Mouse (Mus musculus) gastrocnemius, adult 2 months (tissue): ENCODE measurements around the gene Rgs16. TPM values are rescaled to one million over a fixed set of nuclear protein-coding genes. Genes with fewer than 3 reads are reported as not detected.
"Not testable (repeated sequence)": the region's sequence is repeated elsewhere in the genome, so short reads cannot be mapped to it uniquely, and the experiment has no call there.

Source experiments
- DNase-seq: peaks from one replicate; pipeline ENCODE4 v3.0.0; 2022
- H3K27ac ChIP-seq: fragments of 200-600 bp; 2 replicates; pipeline ENCODE4 v1.8.1; 2022; ENCODE audit warnings: mild to moderate bottlenecking
- H3K4me3 ChIP-seq: fragments of 200-600 bp; 2 replicates; pipeline ENCODE4 v1.8.1; 2022; ENCODE audit warnings: mild to moderate bottlenecking, moderate library complexity
- CTCF ChIP-seq: fragments of 200-600 bp; IDR thresholded peaks from 2 replicates; pipeline ENCODE4 v1.8.1; 2022; ENCODE audit warnings: antibody characterized with exemption, mild to moderate bottlenecking, moderate library complexity
- intact Hi-C: fragments of 180-260 bp; cut with DNase I; formaldehyde crosslinking; loops from one replicate; pipeline ENCODE4 v1.15.1; 2025
- total RNA-seq, 2 experiments: library from RNA; stranded (reverse); gene quantifications; 2 replicates each; pipeline ENCODE4 v1.2.3; 2021

Rgs16 gene
- total RNA-seq, 2 experiments from 2014 or later: 0.59 to 1.8 TPM

DNA sequence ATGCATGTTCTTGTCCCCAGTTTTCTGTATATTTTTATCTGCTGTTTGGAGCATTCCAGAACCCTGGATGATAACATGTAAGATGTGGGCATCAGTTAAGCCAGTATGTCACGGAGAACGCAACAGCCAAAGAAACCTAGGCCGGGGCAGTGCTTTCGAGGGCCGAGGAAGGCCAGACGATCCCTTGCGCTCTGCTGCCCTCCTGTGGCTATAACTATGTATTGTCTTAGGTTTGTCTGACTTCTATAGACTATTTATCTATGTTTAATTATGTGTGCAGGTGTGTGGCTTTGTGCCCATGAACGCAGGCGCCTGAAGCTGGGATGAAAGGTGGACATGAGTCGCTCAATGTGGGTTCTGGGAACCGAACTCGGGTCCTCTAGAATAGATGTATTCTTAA lies 6.6 kb downstream of the Rgs16 start:
- intact Hi-C loops: loop anchor here (1.0 to 5.0 kb wide), 2 partner anchors 187 to 436 kb away; no protein-coding TSS in a partner anchor
- peak; percentile 74 for DNase-seq
- peak; percentile 93 for TF ChIP-seq CTCF
- no peak overlapping the region for H3K4me3 ChIP-seq
- no peak overlapping the region for H3K27ac ChIP-seq

DNA sequence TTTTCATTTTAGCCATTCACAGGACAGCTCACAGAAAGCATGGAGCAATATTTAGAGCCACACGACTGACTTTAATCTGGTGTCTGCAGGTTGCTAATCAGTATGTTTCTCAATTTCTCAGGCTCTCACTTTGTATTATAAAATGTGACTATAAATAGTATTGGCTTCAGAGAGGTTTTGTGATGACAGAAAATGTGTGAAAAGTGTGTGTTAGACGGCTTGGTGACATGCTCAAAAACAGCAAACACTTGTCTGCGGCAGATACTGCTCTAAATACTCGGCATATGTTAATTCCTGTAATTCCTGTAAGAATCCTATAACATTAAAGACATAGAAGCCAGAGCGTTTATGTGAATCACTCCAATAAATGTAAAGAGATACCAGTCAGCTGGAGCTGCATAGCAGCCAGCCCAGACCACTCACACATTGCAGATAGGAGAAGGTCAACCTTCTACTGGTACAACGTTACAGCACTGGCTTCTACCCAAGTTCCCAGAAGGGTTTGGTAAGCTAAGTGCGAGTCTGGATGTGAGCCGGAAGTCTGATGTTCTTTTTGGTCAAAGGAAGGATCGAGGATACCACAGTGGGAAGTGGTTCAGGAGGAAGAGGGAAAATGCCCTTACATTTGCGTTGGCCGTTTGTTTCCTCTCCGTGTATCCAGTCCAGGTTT lies 7.8 kb downstream of the Rgs16 start:
- Histone ChIP-seq H3K4me3 (peak overlapping the region; percentile 69; the same call in 1 of the 2 replicates), H3K27ac (no peak overlapping the region)
- DNase-seq: no peak
- no peak for TF ChIP-seq CTCF
- intact Hi-C loops: loop anchor here (5.0 kb wide), 1 partner anchor 434 kb away; no protein-coding TSS in a partner anchor

DNA sequence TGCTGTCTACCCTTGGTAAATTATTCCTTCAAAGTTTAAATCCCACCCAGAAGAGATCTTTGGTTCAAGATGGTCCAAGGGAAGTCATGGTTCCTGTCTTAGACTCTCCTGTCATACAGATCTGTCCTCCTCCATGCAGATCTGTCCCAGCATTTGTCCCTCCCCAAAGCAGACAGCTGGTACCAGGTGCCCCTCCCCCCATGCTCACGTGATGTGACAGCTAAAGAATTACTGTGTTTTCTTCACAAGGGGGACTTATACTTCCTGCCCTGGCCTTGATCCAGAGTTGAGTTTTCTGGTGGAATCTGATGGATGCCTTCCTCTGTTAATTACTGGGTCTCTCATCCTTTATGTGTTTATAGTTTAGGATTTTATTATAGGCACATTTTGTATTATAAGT lies 8.4 kb downstream of the Rgs16 start:
- no peak for TF ChIP-seq CTCF
- DNase-seq: peak; percentile 45
- Histone ChIP-seq H3K27ac (0 out of 2 replicates have a peak overlapping the region, but pooled peaks have one; percentile 77), H3K4me3 (peak overlapping the region; percentile 69)
- intact Hi-C loops: loop anchor here (5.0 kb wide), 1 partner anchor 434 kb away; no protein-coding TSS in a partner anchor

DNA sequence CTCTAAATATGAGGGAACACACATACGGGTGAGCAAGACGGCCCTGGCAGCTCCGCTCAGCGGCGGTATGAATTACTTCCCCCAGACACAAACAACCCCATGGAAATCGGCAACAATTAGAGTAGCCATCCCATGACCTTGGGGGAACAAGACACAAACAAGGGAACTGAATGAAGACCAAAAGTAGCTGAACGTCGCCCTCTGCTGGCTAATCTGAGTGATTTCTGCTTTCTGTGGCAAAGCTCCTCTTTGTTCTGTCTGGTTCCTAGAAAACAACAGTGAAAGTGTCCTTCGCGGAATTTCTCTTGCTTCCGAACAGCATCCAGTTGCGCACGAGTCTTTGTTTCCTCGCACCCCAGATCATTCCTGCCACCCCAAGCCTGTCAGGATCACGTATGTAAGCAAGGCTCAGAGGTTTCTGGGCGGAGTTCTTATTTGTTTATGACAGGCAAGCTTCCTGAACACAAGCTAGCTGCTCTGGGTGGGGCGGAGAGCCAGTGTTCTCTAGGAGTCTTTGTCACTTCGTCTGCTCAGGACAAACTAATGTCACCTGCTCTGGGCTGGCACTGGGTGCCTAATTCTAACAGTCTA lies 9.2 kb downstream of the Rgs16 start, which contains the start of gene Rnasel:
Gene Rnasel, plus strand, starts transcription at position 216 of the 591 bp plus-strand sequence.
- Histone ChIP-seq H3K4me3 (peak within 1 kb of the TSS; percentile 69), H3K27ac (peak within 1 kb of the TSS; percentile 77)
- DNase-seq: peak; percentile 64
- intact Hi-C loops: loop anchor here (5.0 kb wide), 1 partner anchor 433 kb away; no protein-coding TSS in a partner anchor
- TF ChIP-seq CTCF: peak; percentile 82

DNA sequence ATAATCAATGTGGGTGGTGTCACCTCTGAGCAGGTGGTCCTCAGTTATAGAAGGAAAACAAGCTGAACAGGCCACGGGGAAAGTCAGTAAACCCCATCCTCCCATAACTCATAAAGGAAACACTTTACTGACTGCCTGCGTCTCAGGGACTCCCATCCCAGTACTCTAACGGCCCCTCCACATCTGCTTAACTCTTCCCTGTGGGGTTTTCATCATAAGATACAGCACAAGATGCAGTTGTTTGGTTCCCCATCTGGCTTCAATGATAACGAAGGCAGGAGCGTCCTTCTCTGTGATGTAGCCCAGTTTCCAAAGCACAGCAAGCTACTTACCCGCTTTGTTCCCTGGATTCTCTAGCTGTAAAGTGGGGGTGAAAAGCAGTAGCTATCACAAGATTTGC lies 9.9 kb downstream of the Rgs16 start:
- TF ChIP-seq CTCF: no peak
- peak overlapping the region; percentile 77 for H3K27ac ChIP-seq
- intact Hi-C loops: no loop called here
- DNase-seq: no peak
- peak overlapping the region; percentile 69; the same call in 1 of the 2 replicates for H3K4me3 ChIP-seq

DNA sequence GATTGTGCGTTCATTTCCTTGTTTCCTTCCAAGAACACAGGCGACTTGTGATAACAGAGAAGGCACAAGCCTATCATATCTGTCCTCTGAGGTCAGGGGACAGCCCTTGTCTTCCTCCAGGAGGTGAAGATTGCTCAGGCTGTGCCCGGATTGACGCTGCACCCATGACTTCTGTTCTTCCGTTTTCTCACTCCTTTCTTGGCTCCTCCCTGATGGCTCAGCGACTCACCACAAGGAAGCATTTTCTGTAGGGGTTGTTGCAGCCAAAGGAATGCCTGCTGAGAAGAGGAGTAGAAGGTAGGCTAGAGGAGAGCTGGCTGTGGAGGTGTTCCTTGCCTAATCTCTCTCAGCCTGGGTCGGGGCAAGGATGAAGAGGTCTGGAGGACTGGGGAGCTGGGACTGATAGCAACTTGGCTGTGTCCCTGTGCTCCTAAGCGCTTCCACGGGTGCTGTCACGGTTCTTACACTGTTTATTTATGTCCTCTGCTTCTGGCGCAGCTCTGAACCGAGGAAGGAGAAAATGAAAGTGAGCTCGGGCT lies 11.7 kb downstream of the Rgs16 start:
- H3K27ac ChIP-seq: peak overlapping the region; percentile 80
- intact Hi-C loops: no loop called here
- DNase-seq: peak; percentile 29
- no peak for TF ChIP-seq CTCF
- H3K4me3 ChIP-seq: peak overlapping the region; percentile 72

DNA sequence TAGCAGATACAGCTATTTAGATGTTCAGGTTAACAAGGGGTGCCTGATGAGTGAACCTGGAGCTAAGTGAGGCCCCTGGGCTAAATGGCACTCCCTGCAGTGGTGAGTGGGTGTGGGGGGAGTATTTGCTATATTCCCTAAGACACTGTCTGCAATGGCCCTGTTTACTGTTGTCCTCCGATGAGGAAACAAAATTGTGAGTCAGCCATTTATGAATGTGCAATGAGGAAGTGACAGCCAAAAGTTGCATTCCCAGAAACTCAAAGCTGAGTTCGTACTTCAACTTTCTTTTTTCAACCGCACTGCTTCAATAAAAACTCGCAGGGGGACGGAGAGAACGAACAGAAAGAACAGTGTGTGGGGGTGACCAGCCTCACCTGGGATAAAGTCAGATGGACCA lies 12.4 kb downstream of the Rgs16 start:
- no peak for TF ChIP-seq CTCF
- intact Hi-C loops: no loop called here
- DNase-seq: no peak
- Histone ChIP-seq H3K4me3 (peak overlapping the region; percentile 72), H3K27ac (peak overlapping the region; percentile 80)

DNA sequence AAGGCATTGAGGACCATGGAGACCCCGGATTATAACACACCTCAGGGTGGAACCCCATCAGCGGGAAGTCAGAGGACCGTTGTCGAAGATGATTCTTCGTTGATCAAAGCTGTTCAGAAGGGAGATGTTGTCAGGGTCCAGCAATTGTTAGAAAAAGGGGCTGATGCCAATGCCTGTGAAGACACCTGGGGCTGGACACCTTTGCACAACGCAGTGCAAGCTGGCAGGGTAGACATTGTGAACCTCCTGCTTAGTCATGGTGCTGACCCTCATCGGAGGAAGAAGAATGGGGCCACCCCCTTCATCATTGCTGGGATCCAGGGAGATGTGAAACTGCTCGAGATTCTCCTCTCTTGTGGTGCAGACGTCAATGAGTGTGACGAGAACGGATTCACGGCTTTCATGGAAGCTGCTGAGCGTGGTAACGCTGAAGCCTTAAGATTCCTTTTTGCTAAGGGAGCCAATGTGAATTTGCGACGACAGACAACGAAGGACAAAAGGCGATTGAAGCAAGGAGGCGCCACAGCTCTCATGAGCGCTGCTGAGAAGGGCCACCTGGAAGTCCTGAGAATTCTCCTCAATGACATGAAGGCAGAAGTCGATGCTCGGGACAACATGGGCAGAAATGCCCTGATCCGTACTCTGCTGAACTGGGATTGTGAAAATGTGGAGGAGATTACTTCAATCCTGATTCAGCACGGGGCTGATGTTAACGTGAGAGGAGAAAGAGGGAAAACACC lies 13.7 kb downstream of the Rgs16 start:
- H3K27ac ChIP-seq: no peak overlapping the region
- TF ChIP-seq CTCF: no peak
- no peak for DNase-seq
- H3K4me3 ChIP-seq: peak overlapping the region; percentile 72
- intact Hi-C loops: no loop called here

DNA sequence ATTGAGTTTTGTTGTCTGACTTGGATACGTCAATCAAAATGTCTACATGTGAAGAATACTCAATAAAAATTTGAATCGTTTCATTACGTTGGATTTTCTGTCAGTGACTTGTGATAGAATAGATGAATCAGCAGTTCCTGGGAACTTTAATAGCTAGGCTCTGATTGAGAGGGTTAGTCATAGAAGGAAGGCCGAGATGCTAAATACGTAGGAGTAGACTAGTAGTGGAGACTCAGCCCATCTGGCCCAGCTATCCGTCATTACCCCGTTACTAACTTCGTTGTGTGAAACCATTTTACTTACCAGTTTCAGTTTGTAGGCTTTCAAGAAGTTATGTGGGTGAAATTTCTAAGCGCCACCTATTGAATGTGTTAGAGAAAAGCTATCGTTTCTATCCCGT lies 24.0 kb downstream of the Rgs16 start:
- TF ChIP-seq CTCF: no peak
- Histone ChIP-seq H3K27ac (no peak overlapping the region), H3K4me3 (no peak overlapping the region)
- no peak for DNase-seq
- intact Hi-C loops: no loop called here

DNA sequence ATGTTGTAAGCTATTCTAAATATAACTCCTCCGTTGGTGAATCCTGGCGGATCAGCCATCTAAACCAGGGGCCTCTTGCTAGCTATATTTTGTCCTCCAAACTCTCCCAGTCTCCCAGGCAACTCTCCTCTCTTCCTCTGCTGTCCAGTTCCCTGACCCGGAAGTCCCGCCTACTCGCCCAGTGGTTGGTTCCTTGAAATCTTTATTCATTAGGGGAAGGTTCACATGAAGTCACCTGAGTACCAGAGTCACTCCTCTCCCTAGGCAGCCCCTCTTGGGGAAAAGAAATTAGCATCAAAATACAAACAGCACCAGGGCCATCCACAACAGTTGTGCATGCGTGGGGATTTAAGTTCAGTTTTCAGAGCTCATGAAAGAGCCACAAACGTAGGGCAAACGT lies 26.1 kb downstream of the Rgs16 start:
- H3K4me3 ChIP-seq: no peak overlapping the region
- H3K27ac ChIP-seq: no peak overlapping the region
- no peak for DNase-seq
- TF ChIP-seq CTCF: no peak
- intact Hi-C loops: no loop called here

DNA sequence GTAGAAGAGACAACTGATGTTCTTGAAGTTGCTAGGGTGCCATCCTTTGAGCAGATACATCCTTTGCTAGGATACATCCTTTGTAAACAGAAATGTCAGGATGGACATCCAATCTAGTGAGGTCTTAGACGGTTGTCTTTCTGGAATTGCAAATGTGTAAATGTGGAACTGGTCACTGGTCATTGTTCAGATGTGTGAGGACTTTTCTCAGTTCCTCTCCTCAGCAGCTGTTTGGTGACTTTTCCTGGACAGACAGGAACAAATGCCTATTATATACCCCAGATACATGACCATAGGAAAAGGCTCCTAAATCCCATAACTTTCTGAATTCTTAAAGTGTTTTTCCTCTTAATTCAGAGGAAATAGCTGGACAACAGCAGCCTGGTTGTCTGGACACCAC lies 27.1 kb downstream of the Rgs16 start:
- Histone ChIP-seq H3K4me3 (no peak overlapping the region), H3K27ac (no peak overlapping the region)
- no peak for TF ChIP-seq CTCF
- intact Hi-C loops: no loop called here
- DNase-seq: no peak

DNA sequence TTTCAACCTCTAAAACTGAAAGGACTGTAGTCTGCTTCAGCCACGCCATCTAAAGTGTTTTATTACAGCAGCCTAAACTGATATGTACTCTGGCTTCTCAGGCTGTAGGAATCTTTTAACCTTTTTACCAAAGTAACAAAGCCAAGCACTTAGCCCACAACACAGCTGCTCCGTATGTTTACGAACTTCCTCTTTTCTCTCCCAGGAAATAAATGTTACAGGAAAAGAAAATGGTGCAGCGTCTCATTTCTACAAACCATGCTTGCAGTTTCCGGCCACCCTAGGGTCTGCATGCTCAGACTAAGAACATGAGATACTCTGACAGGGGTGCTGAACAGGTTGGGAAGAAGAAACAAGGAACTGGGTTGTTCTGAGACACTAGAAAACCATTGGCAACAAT lies 28.3 kb downstream of the Rgs16 start:
- no peak for TF ChIP-seq CTCF
- Histone ChIP-seq H3K4me3 (no peak overlapping the region), H3K27ac (no peak overlapping the region)
- no peak for DNase-seq
- intact Hi-C loops: no loop called here

DNA sequence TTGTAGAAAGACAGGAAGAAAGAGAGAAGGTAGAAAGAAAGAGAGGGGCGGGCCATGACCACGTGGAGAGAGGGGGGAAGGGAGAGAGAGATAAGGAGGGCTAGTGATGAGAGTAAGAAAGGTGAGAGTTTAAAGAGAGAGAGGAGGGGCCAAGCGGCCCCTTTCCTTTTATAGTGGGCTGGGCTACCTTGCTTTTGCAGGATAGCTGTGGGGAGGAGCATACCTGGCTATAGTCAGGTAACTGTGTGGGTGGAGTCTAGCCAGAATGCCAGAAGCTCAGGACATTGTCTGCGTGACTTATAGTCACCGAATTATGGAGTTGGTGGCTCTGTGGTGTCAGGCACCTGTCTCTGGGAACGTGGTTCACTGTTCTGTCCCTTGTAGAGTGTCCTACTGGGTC lies 29.4 kb downstream of the Rgs16 start:
- DNase-seq, H3K27ac ChIP-seq, H3K4me3 ChIP-seq, intact Hi-C loops: not testable (repeated sequence)
